Mouse (Mus musculus) heart, adult 2 months (tissue): ENCODE measurements around the gene Gpm6a.

Experiments used
- CTCF ChIP-seq: fragments of 200-600 bp; IDR thresholded peaks from 2 replicates; pipeline ENCODE4 v1.8.1; 2022; ENCODE audit warnings: antibody characterized with exemption, mild to moderate bottlenecking, moderate library complexity
- EP300 ChIP-seq: fragments of 200-500 bp; IDR thresholded peaks from 2 replicates; pipeline ENCODE4 v1.6.1; 2011; ENCODE audit warnings: low read depth, low read length, control low read depth; ENCODE audit not compliant: insufficient read depth

GRCm38 (mm10) chr8:54976663-54977062, 22.0 kb downstream of the Gpm6a start:
- TF ChIP-seq EP300 (no peak), CTCF (no peak)
